Mouse (Mus musculus): ENCODE measurements at regions not wholly inside any gene's neighbourhood (a gene's known extent, or its start where the extent isn't known, plus 50 kb on each side); places are given as distances from the start of the nearest gene placed in this dataset.

GRCm38 (mm10) chr2:34043064-34043463 lies 155.3 kb upstream of the Mvb12b start:
- TF ChIP-seq POLR2A (IDR thresholded peaks at IDR 0.05; ENCODE audit: control insufficient read depth, extremely low read depth, insufficient read depth, low read length, poor library complexity): no peak
- no peak for TF ChIP-seq CTCF (IDR thresholded peaks at IDR 0.05; ENCODE audit: borderline replicate concordance, control insufficient read depth, extremely low read depth, insufficient read depth, low read length, poor library complexity)

Measured in thymus, adult 2 months (tissue).